Mouse (Mus musculus) gastrocnemius, postnatal 25 days (tissue): Measurements from ENCODE around the gene Gm20708. TPM values are rescaled to one million over a fixed set of nuclear protein-coding genes. Genes with fewer than 3 reads are reported as not detected.
"Not testable (repeated sequence)": the region's sequence is repeated elsewhere in the genome, so short reads cannot be mapped to it uniquely, and the experiment has no call there.

ENCODE experiments used
- DNase-seq: peaks from one replicate; pipeline ENCODE4 v3.0.0; 2022
- total RNA-seq, 2 experiments: library from RNA; stranded (reverse); gene quantifications; 1 replicate in 1 of 2; 2 replicates in 1 of 2; pipeline ENCODE4 v1.2.3; 2021

The Gm20708 gene
- total RNA-seq, 2 experiments from 2014 or later: 1.0 to 1.1 TPM

GRCm38 (mm10) chr11:117780582-117781111 lies 28.8 kb upstream of the Gm20708 start:
- peak; percentile 84 for DNase-seq

- peak; percentile 64 for DNase-seq
These were observed 28.2 kb upstream of the Gm20708 start for GRCm38 (mm10) chr11:117781199-117781821.

GRCm38 (mm10) chr11:117781993-117782704 lies 27.3 kb upstream of the Gm20708 start, which contains the start of the genes Tmc8 and Tmc6:
Tmc8 (plus strand) TSS chr11:117782076.
Tmc6 (minus strand) TSS chr11:117782198.
- peak; percentile 78 for DNase-seq

- no peak for DNase-seq
These were observed 26.8 kb upstream of the Gm20708 start for GRCm38 (mm10) chr11:117782705-117783034.

GRCm38 (mm10) chr11:117783089-117783488 lies 26.4 kb upstream of the Gm20708 start:
- DNase-seq: no peak

GRCm38 (mm10) chr11:117783683-117784309 lies 25.7 kb upstream of the Gm20708 start:
- DNase-seq: no peak

- DNase-seq: no peak
These were observed 23.2 kb upstream of the Gm20708 start for GRCm38 (mm10) chr11:117786294-117786693.

- DNase-seq: not testable (repeated sequence)
These were observed 21.0 kb upstream of the Gm20708 start for GRCm38 (mm10) chr11:117788481-117788880.

- DNase-seq: peak; percentile 66
These were observed 19.2 kb upstream of the Gm20708 start for GRCm38 (mm10) chr11:117790286-117790685.

- no peak for DNase-seq
These were observed 18.6 kb upstream of the Gm20708 start for GRCm38 (mm10) chr11:117790703-117791440.

GRCm38 (mm10) chr11:117791441-117791761 lies 18.1 kb upstream of the Gm20708 start:
- DNase-seq: no peak

- DNase-seq: no peak
These were observed 17.1 kb upstream of the Gm20708 start for GRCm38 (mm10) chr11:117792281-117792888.

GRCm38 (mm10) chr11:117794035-117794551 lies 15.4 kb upstream of the Gm20708 start:
- DNase-seq: no peak

- no peak for DNase-seq
These were observed 12.5 kb upstream of the Gm20708 start for GRCm38 (mm10) chr11:117796954-117797353.

GRCm38 (mm10) chr11:117797511-117798159 lies 11.8 kb upstream of the Gm20708 start, which contains the start of gene 6030468B19Rik:
6030468B19Rik (plus strand) TSS chr11:117797660.
- no peak for DNase-seq

GRCm38 (mm10) chr11:117798160-117798541 lies 11.3 kb upstream of the Gm20708 start:
- no peak for DNase-seq

- no peak for DNase-seq
These were observed 10.3 kb upstream of the Gm20708 start for GRCm38 (mm10) chr11:117799174-117799573.

- DNase-seq: no peak
These were observed 9.4 kb upstream of the Gm20708 start for GRCm38 (mm10) chr11:117800038-117800437.

- DNase-seq: no peak
These were observed 7.8 kb upstream of the Gm20708 start for GRCm38 (mm10) chr11:117801650-117802049.

- DNase-seq: no peak
These were observed 6.2 kb upstream of the Gm20708 start for GRCm38 (mm10) chr11:117803166-117803688.

GRCm38 (mm10) chr11:117806781-117807180 lies 2.7 kb upstream of the Gm20708 start:
- DNase-seq: no peak
